Mouse (Mus musculus): ENCODE measurements around the gene Tcp11l2. TPM values are rescaled to one million over a fixed set of nuclear protein-coding genes. Genes with fewer than 3 reads are reported as not detected.
A peak's percentile ranks its signal among the peaks of the same experiment; 100 is the strongest.

The Tcp11l2 gene
- 2.8 and 2.9 TPM in 2 replicates for total RNA-seq (2012; rRNA removed)

GRCm38 (mm10) chr10:84576395-84577070 is at the start of gene Tcp11l2:
Gene Tcp11l2 (plus strand): TSS chr10:84576626.
- no peak for TF ChIP-seq ZC3H11A (IDR thresholded peaks at IDR 0.05; ENCODE audit: borderline replicate concordance, low read depth, low read length)
- no peak for TF ChIP-seq HCFC1 (IDR thresholded peaks at IDR 0.05; ENCODE audit: borderline replicate concordance, insufficient read depth, low read length)
- TF ChIP-seq MAFK (IDR thresholded peaks at IDR 0.05; ENCODE audit: insufficient read depth, low read depth, low read length): no peak
- no peak for TF ChIP-seq CHD2 (IDR thresholded peaks at IDR 0.05; ENCODE audit: low read depth, low read length)
- no peak for TF ChIP-seq ZNF384 (IDR thresholded peaks at IDR 0.05; ENCODE audit: low read depth, low read length)
- in situ Hi-C loops (cut with MboI; ENCODE audit: low sequenced_read_pairs in 2 of 2, unreplicated experiment in 2 of 2): no loop called here

GRCm38 (mm10) chr10:84527070-84527469 is 49.4 kb upstream of the Tcp11l2 start:
- no peaks in the 10 kb centered on the region for H3K9me3 ChIP-seq (ENCODE audit: control insufficient read depth, insufficient read depth, low read depth, low read length)
- H3K4me3 ChIP-seq (ENCODE audit: insufficient read depth in 1 of 2, low read depth in 1 of 2, low read length in 2 of 2, poor library complexity in 1 of 2, severe bottlenecking in 1 of 2): no peak overlapping the region
- no peak for TF ChIP-seq CHD2 (IDR thresholded peaks at IDR 0.05; ENCODE audit: low read depth, low read length)
- TF ChIP-seq ZNF384 (IDR thresholded peaks at IDR 0.05; ENCODE audit: low read depth, low read length): no peak
- TF ChIP-seq HCFC1 (IDR thresholded peaks at IDR 0.05; ENCODE audit: borderline replicate concordance, insufficient read depth, low read length): no peak
- DNase-seq (ENCODE audit: low read depth, low spot score): no peak
- peaks cover 21% of the 10 kb centered on the region for H3K36me3 ChIP-seq (ENCODE audit: control insufficient read depth, insufficient read depth, low read length, poor library complexity, severe bottlenecking)
- H3K9ac ChIP-seq (ENCODE audit: insufficient read depth, low read depth, low read length, poor library complexity, severe bottlenecking): no peak overlapping the region
- in situ Hi-C loops (cut with MboI; ENCODE audit: low sequenced_read_pairs in 2 of 2, unreplicated experiment in 2 of 2): no loop called here
- H3K4me1 ChIP-seq (ENCODE audit: control insufficient read depth in 2 of 2, insufficient read depth in 2 of 2, low read length in 2 of 2, poor library complexity in 1 of 2): peaks cover 7 to 26% of the 10 kb centered on the region in 2 experiments
- H3K27ac ChIP-seq (ENCODE audit: insufficient read depth, low read depth, low read length, poor library complexity, severe bottlenecking): no peak overlapping the region

More at GRCm38 (mm10) chr10:84576395-84577070, at the start of gene Tcp11l2:
- no peaks in the 10 kb centered on the region for H3K9me3 ChIP-seq (ENCODE audit: control insufficient read depth, insufficient read depth, low read depth, low read length)
- peaks cover 0 to 5% of the 10 kb centered on the region in 2 experiments; a peak in 2 of 4 replicates for H3K4me1 ChIP-seq (ENCODE audit: control insufficient read depth in 2 of 2, insufficient read depth in 2 of 2, low read length in 2 of 2, poor library complexity in 1 of 2)
- peak within 1 kb of the TSS; percentile 77 for H3K9ac ChIP-seq (ENCODE audit: insufficient read depth, low read depth, low read length, poor library complexity, severe bottlenecking)
- no peaks in the 10 kb centered on the region for H3K36me3 ChIP-seq (ENCODE audit: control insufficient read depth, insufficient read depth, low read length, poor library complexity, severe bottlenecking)
- H3K4me3 ChIP-seq (ENCODE audit: insufficient read depth in 1 of 2, low read depth in 1 of 2, low read length in 2 of 2, poor library complexity in 1 of 2, severe bottlenecking in 1 of 2): peak within 1 kb of the TSS; percentile 77 to 86
- no peak within 1 kb of the TSS for H3K27ac ChIP-seq (ENCODE audit: insufficient read depth, low read depth, low read length, poor library complexity, severe bottlenecking)
- DNase-seq (ENCODE audit: low read depth, low spot score): peak; percentile 96

GRCm38 (mm10) chr10:84527631-84528030 is 48.8 kb upstream of the Tcp11l2 start:
- H3K27ac ChIP-seq (ENCODE audit: insufficient read depth, low read depth, low read length, poor library complexity, severe bottlenecking): no peak overlapping the region
- no peak for DNase-seq (ENCODE audit: low read depth, low spot score)
- peaks cover 19% of the 10 kb centered on the region for H3K36me3 ChIP-seq (ENCODE audit: control insufficient read depth, insufficient read depth, low read length, poor library complexity, severe bottlenecking)
- H3K4me3 ChIP-seq (ENCODE audit: insufficient read depth in 1 of 2, low read depth in 1 of 2, low read length in 2 of 2, poor library complexity in 1 of 2, severe bottlenecking in 1 of 2): no peak overlapping the region
- TF ChIP-seq CHD2 (IDR thresholded peaks at IDR 0.05; ENCODE audit: low read depth, low read length) (no peak), HCFC1 (IDR thresholded peaks at IDR 0.05; ENCODE audit: borderline replicate concordance, insufficient read depth, low read length) (no peak), MAFK (IDR thresholded peaks at IDR 0.05; ENCODE audit: insufficient read depth, low read depth, low read length) (no peak), ZC3H11A (IDR thresholded peaks at IDR 0.05; ENCODE audit: borderline replicate concordance, low read depth, low read length) (no peak), ZNF384 (IDR thresholded peaks at IDR 0.05; ENCODE audit: low read depth, low read length) (no peak)
- in situ Hi-C loops (cut with MboI; ENCODE audit: low sequenced_read_pairs in 2 of 2, unreplicated experiment in 2 of 2): no loop called here
- H3K4me1 ChIP-seq (ENCODE audit: control insufficient read depth in 2 of 2, insufficient read depth in 2 of 2, low read length in 2 of 2, poor library complexity in 1 of 2): peaks cover 7 to 28% of the 10 kb centered on the region in 2 experiments
- no peak overlapping the region for H3K9ac ChIP-seq (ENCODE audit: insufficient read depth, low read depth, low read length, poor library complexity, severe bottlenecking)
- no peaks in the 10 kb centered on the region for H3K9me3 ChIP-seq (ENCODE audit: control insufficient read depth, insufficient read depth, low read depth, low read length)

- no peaks in the 10 kb centered on the region for H3K9me3 ChIP-seq (ENCODE audit: control insufficient read depth, insufficient read depth, low read depth, low read length)
- H3K9ac ChIP-seq (ENCODE audit: insufficient read depth, low read depth, low read length, poor library complexity, severe bottlenecking): no peak overlapping the region
- in situ Hi-C loops (cut with MboI; ENCODE audit: low sequenced_read_pairs in 2 of 2, unreplicated experiment in 2 of 2): no loop called here
- no peak for DNase-seq (ENCODE audit: low read depth, low spot score)
- H3K4me1 ChIP-seq (ENCODE audit: control insufficient read depth in 2 of 2, insufficient read depth in 2 of 2, low read length in 2 of 2, poor library complexity in 1 of 2): peaks cover 13 to 30% of the 10 kb centered on the region in 2 experiments
- H3K36me3 ChIP-seq (ENCODE audit: control insufficient read depth, insufficient read depth, low read length, poor library complexity, severe bottlenecking): peaks cover 19% of the 10 kb centered on the region
- TF ChIP-seq ZNF384 (IDR thresholded peaks at IDR 0.05; ENCODE audit: low read depth, low read length) (no peak), ZC3H11A (IDR thresholded peaks at IDR 0.05; ENCODE audit: borderline replicate concordance, low read depth, low read length) (no peak), CHD2 (IDR thresholded peaks at IDR 0.05; ENCODE audit: low read depth, low read length) (no peak)
- H3K4me3 ChIP-seq (ENCODE audit: insufficient read depth in 1 of 2, low read depth in 1 of 2, low read length in 2 of 2, poor library complexity in 1 of 2, severe bottlenecking in 1 of 2): no peak overlapping the region
- H3K27ac ChIP-seq (ENCODE audit: insufficient read depth, low read depth, low read length, poor library complexity, severe bottlenecking): no peak overlapping the region
Observed at GRCm38 (mm10) chr10:84530388-84530787, 46.0 kb upstream of the Tcp11l2 start.

All from ES-E14 (cell line).